Mouse (Mus musculus) right cerebral cortex, adult 18-20 months (tissue): ENCODE data around the gene Dclre1a.

Experiments used
- DNase-seq: peaks from one replicate; pipeline ENCODE4 v3.0.0; 2022; ENCODE audit warnings: mixed read lengths

Dclre1a gene

GRCm38 (mm10) chr19:56547456-56548229 lies at the start of gene Dclre1a:
Gene Dclre1a, minus strand, starts transcription at chr19:56548222.
- DNase-seq, result peak; percentile 65

- no peak for DNase-seq
Measured at GRCm38 (mm10) chr19:56592472-56592871, 44.5 kb upstream of the Dclre1a start.

- no peak for DNase-seq
Measured at GRCm38 (mm10) chr19:56590250-56590649, 42.2 kb upstream of the Dclre1a start.

DNA sequence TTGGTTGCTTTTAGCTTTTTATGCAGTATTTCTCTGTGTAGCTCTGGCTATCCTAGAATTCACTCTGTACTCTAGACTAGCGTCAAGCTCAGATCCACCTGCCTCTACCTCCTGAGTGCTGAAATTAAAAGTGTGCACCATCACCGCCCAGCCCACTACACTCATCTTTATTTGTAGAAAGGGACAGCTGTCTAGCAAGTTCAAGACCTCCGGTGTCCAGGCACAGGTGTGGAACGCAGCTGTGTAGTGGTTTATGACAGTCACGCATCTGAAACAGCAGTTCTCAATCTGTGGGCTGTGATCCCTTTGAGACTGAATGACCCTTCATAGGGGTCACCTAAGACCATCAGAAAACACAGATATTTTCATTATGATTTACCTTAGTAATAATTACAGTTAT lies 41.4 kb upstream of the Dclre1a start:
- no peak for DNase-seq

- DNase-seq, result no peak
Measured at GRCm38 (mm10) chr19:56589008-56589407, 41.0 kb upstream of the Dclre1a start.

DNA sequence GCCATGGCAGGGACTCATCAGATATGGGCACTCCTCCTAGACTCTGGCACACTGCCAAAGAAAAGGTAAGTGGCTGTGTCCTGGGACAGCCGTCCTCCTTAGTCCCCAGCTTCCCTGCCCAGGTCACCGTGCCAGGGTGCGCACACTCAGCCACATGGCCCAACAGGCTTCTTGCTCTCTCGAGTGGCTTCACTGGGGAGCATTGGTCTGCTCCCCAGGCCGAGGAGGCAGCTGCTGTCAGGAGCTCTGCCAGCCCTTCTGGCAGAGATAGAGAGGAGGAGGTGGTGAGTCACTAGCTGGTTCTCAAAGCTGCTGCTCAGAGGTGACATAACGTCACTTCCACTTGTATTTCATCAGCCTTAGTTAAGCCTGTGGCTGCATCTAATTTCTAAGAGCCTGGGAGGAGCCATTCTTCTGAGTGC lies 40.2 kb upstream of the Dclre1a start:
- DNase-seq, result peak; percentile 88

GRCm38 (mm10) chr19:56586320-56586719 lies 38.3 kb upstream of the Dclre1a start:
- no peak for DNase-seq

GRCm38 (mm10) chr19:56584288-56584687 lies 36.3 kb upstream of the Dclre1a start:
- DNase-seq, result no peak

DNA sequence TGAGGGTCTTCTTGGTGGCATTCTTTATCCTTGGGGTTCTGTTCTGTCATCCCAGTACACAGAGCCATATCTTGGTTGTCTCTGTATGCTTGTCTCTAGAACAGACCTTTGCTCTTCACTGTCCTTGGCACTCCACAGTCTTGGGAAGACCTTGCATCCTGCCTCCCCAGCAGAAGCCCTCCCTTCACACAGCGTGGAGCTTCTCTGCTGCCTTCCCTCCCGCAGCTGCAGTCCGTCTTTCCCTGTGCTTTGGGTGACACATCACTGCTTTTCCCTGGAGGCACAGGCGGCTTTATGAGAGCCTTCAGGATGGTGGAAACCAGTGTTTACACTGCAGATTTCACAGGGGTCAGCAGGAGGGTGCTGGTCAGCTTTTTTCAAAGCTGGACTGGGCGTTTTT lies 35.8 kb upstream of the Dclre1a start:
- DNase-seq, result no peak

DNA sequence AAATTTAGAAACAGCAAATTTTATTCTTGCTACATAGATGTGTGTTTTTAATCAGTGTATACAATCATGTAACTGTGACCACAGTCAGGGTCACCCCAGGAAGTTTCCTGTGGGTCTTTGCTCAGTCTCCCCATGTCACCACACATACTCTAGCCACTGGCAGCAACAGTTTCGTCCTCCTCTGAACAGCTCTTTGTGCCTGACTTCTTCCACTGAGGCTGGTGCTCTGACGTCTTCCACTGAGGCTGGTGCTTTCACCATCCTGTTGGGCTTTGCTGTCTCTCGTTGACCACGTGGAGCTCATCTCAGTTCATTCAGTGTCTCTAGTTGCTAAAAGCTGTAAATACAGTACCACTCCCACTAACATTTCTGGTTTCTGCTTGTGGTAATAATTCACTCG lies 34.0 kb upstream of the Dclre1a start:
- DNase-seq, result no peak

DNA sequence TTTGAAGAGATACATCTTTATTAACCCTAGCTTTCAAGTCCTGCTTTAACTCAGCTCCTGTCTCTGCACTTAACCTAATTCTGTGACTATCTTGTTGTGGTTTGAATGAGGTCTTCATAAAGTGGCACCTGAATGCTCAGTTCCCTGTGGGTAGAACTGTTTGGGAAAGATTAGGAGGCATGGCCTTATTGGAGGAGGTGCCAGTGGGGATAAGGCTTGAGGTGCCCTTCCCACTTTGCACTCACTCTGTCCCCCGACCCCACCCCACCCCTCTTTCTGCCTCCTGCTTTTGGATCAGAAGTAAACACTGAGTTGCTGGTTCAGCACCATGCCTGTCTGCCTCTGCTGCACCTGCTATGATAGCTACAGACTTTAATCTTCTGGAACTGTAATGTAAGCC lies 29.8 kb upstream of the Dclre1a start:
- DNase-seq, result no peak

DNA sequence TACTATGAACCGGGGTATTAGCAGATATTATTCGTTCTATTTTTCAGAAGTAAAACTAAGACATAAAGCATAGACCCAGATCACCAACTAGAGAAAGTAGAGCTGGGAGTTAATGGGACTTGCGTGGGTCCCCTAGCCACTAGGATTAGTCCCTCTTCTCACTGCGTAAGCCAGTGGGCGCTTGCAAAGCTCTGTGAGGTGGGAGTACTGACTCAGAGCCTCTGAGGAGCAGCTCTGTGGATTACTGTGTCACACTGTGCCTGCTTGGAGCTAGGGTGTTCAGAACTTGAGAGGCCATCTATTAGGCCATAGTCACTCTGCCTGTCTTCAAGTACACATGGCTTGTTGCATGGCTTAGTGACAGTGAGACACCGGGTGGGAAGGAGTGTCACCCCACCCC lies 25.2 kb upstream of the Dclre1a start:
- peak; percentile 78 for DNase-seq

DNA sequence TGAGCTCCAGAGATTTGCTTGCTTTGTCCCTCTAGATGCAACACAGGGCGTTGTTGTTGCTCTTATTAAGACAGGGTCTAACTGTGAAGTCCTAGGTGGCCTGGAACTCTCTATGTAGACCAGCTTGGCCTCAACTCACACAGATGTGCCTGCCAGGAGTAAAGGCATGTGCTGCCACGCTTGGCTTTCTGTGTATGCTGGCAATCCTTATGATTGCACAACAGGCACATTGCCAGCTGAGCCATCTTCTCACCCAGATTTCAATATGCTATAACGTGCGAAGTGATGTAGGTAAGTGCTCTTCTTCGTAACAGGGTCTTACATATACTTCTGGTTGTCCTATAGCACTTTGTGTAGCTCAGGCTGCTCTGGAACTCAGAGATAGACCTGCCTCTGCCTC lies 23.9 kb upstream of the Dclre1a start:
- no peak for DNase-seq

- no peak for DNase-seq
Measured at GRCm38 (mm10) chr19:56571234-56571633, 23.2 kb upstream of the Dclre1a start.

DNA sequence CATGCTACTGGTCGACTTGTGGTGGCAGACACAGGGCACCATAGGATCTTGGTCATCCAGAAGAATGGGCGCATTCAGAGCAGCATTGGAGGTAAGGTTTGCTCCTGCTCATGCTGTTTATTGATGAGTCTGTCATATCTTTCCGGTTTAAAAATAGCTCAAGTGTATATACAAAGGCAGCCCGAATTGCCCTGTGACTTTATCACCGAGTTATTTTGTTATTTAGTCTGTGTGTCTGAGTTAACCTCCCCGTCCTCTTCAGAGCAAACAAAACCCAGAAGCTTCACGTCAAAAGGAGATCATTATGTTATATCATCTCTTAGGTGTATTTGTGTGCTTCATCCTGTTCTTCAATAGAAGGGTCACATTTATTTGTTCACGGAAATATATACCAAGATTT lies 22.8 kb upstream of the Dclre1a start:
- DNase-seq, result no peak

DNA sequence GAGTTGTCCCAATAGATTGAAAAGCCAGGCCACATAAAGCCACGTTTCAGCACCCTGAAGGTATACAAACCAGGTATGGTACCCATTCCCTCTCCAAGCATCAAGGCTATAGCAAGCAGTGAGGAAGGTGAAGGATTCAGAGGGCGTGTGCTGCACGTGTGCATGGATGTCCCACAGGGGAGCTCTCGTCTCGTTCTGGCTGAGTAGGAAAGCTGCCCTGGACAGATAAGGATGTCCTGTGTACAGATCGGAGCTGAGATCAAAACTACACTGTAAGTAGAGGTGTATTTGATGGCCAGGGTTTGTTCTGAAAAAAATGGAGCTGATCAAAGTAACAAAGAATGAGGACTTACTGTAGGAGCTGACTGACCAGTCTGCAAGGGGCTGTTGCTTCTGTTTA lies 18.9 kb upstream of the Dclre1a start:
- DNase-seq, result no peak

DNA sequence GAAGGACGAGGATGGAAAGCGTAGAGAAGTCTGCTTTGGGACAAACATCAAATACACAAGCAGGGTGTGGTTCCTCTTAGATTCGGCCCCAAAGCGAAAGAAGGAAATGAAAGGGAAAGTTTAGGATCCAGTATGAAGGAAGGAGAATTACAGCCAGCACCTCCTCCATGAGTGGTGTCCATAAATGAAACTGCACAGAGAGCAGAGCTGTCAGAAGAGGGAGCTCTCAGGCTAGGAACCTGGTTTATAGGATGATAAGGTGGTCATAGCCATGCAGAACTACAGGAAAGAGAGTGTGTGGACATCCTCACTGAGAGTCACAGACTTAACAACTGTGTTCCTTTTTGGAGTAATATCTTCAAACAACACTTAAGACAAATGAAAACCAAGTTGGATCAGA lies 18.0 kb upstream of the Dclre1a start:
- peak; percentile 71 for DNase-seq

- no peak for DNase-seq
Measured at GRCm38 (mm10) chr19:56565358-56565757, 17.3 kb upstream of the Dclre1a start.

- DNase-seq, result peak; percentile 75
Measured at GRCm38 (mm10) chr19:56563469-56563868, 15.4 kb upstream of the Dclre1a start.

GRCm38 (mm10) chr19:56562433-56563138 lies 14.6 kb upstream of the Dclre1a start:
- DNase-seq, result no peak

DNA sequence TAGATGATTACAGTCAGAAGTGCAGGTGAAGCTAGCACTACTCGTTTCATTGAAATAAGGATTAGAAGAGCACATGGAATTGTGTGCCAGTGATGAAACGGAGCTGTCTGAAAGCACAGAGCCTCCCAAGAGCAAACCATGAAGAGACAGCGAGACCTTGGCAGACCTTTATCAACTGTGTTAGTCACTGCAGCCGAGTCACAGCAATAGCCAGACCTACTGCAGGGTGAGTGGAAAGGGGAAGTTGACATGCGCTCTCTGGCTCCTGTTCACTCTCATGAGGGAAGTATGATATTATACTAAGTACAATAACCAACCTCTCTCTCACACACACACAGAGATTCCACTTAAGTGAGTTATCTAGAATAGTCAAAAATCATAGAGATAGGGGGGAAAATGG lies 8.0 kb upstream of the Dclre1a start:
- DNase-seq, result no peak

DNA sequence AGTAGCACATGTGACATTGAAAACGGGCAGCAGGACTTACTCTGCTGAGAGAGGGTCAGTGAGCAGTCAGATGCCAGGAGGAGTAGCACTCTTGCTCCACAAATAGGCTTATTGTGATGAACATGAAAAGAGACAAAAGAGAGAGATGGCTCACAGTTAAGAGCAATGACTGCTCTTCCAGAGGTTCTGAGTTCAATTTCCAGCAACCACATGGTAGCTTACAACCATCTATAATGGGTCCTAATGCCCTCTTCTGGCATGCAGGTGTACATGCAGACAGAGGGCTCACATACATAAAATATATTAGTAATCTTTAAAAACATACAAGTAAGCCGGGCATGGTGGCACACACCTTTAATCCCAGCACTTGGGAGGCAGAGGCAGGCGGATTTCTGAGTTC lies 5.2 kb upstream of the Dclre1a start:
- no peak for DNase-seq

DNA sequence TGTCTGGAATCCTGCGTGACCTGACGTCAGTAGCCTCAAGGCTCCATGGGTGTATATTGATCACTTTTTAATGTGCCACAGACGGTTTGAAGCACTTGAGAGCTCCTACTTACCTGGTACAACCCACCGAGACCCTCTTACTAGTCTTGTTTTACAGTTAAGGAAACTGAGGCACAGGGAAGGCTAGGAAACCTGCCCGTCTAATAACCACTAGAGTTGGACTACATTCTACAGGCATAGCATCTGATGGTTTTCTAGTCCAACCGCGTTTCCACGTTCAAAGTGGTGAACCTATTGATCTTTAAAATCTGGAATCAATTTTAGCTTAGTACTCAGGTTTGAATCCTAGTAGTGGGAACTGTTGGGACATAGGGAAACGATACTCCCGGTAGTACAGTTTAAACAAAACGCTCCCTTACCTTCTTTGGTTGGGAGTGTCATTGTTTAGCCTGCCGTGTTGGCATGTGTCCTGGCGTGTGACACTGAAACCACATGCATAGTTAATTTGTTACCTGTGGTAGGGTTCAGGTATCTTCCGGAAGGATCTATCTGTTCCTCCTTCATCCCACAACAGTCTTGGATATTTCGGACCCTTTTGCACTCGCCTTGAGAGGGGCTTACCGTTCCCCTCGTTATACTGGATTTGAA lies 1.1 kb upstream of the Dclre1a start:
- DNase-seq, result no peak
